Mouse (Mus musculus): ENCODE data around the gene Ubtf. TPM values are rescaled to one million over a fixed set of nuclear protein-coding genes. Genes with fewer than 3 reads are reported as not detected.
"Not testable (repeated sequence)": the region's sequence is repeated elsewhere in the genome, so short reads cannot be mapped to it uniquely, and the experiment has no call there.

The Ubtf gene
- total RNA-seq, 1 experiment from 2014 or later = 116 TPM

GRCm38 (mm10) chr11:102294416-102294815 lies 25.1 kb downstream of the Ubtf start:
- DNase-seq = no peak

- DNase-seq = no peak
Measured at GRCm38 (mm10) chr11:102293971-102294370, 25.6 kb downstream of the Ubtf start.

- no peak for DNase-seq
Measured at GRCm38 (mm10) chr11:102291051-102291535, 28.4 kb downstream of the Ubtf start.

DNA sequence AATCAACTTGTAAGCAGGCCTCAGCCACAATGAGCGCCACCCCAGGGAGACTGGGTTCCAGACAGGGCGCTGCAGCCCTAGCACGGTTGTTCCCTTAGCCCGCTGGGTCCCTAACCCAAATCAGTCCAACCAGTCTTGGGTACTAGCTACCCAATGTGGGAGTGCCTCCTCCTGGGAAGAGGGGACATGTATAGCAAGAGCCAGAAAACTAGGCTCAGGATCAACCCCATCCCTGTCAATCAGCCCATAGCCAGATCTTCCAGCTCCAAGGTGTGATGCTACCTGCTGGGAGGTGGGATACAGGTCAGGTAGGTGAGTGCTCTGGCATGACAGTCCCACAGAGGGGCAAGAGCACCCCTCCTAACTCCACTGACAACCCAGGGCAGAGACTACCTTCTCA lies 29.4 kb downstream of the Ubtf start:
- no peak for DNase-seq

DNA sequence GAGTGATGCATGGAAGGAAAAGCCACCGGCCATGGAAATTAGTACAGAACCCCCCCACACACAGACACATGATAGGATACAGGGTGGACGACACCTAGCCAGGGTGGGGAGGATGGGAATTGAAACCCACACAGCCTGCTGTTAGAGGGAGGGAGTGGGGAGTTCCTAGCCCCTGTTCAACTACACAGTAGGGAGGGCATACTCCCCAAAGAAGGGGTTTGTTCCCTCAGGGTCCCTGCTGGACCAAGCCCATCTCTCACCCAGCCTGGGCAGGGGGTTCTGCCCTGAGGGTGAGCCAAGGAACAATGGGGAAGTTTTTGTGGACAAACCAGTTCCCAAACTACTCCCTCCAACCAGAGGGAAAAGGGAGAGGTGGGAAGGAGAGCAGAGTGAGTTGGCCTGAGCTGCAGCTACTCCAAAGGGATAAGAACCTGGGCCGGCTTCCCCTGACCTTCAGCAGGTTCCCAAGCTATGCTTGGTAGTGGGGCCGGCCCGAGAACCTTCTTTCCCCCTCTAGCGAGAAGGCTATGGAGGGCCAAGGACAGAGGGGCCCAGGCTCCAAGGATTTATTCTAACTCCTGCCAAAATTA lies 29.9 kb downstream of the Ubtf start:
- DNase-seq = no peak

- DNase-seq = no peak
Measured at GRCm38 (mm10) chr11:102288913-102289312, 30.6 kb downstream of the Ubtf start.

- no peak for DNase-seq
Measured at GRCm38 (mm10) chr11:102288027-102288804, 31.3 kb downstream of the Ubtf start.

GRCm38 (mm10) chr11:102287485-102287884 lies 32.1 kb downstream of the Ubtf start:
- DNase-seq = no peak

GRCm38 (mm10) chr11:102285095-102285834 lies 34.3 kb downstream of the Ubtf start:
- peak; percentile 63 for DNase-seq

GRCm38 (mm10) chr11:102284501-102285094 lies 34.9 kb downstream of the Ubtf start, which contains the start of gene Tmub2:
Tmub2 (plus strand) TSS chr11:102284931.
- peak; percentile 91 for DNase-seq

- DNase-seq = no peak
Measured at GRCm38 (mm10) chr11:102283922-102284321, 35.6 kb downstream of the Ubtf start.

- not testable (repeated sequence) for DNase-seq
Measured at GRCm38 (mm10) chr11:102280267-102280666, 39.3 kb downstream of the Ubtf start.

DNA sequence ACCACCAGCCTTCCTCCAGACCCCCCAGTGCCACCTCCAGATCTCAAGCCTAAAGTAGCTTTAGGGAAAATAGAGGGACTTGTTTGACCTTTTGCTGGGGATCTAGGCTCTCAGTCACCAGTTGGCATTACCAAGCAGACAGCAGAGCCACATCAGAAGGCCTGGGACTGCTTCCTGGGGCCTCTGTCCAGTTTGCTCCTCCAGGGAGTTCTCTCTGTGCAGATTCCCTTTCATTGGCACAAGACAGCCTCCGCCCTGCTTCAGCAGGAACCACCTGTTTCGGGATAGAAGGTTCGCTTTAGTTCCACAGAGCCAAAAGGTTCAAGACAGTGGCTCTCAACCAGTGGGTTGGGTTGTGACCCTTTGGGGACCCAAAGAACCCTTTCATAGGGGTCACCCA lies 39.9 kb downstream of the Ubtf start:
- no peak for DNase-seq

- no peak for DNase-seq
Measured at GRCm38 (mm10) chr11:102277754-102278153, 41.8 kb downstream of the Ubtf start.

- DNase-seq = peak; percentile 51
Measured at GRCm38 (mm10) chr11:102276411-102276915, 43.1 kb downstream of the Ubtf start.

DNA sequence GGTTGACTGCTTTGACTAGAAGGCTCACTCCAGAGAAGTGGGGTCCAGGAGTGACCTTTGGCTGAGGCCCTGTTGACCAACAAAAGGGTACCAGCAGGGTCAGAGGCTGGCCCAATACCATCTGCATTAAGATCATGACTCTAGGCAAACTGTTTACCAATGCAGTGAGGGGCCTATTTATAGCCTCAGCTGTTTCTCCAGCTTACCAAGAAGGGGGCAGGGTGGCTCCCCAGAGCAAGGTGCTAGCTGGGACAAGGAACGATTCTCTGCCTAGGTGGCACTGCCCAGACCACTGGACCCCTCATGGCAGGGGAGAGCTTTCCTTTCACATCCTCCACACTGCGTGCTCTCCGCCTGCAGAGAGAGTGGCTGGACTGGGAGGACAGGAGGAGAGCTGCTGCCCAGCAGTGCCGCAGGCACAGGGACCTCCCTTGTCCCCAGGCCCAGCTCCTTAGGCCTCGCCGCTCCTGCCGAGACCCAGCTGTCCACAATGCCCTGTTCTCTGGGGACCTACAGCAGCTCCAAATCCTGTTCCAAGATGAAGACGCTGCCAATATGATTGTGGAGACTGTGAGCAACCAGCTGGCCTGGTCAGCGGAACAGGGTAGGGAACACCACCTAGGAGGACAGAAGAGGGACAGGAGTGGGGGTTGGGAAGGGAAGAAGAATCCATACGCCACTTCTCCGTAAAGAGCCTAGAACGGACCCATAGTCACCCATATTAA lies 50.9 kb downstream of the Ubtf start, which contains the start of gene Asb16:
Gene Asb16 (plus strand): TSS at position 224 of the 725 bp plus-strand sequence.
- no peak for DNase-seq

DNA sequence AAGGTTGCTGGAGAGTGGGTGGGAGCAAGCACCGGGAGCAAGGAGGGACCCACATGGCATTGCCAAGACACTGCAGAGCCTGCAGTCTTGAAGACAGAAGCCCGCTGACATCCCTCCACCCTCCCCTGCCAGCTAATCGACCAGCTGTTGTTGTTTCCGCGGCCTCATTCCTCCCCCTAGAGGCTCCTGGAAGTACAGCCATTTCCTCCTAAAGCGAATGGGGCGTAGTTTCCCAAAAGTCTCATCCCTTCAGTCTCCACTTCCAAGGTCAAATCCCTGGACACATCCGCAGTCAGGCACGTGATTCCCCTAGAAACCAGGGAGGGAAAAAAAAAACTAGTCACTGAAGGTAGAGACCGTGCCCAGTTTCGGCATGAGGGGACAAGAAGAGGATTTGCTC lies 52.1 kb downstream of the Ubtf start:
- peak; percentile 70 for DNase-seq

DNA sequence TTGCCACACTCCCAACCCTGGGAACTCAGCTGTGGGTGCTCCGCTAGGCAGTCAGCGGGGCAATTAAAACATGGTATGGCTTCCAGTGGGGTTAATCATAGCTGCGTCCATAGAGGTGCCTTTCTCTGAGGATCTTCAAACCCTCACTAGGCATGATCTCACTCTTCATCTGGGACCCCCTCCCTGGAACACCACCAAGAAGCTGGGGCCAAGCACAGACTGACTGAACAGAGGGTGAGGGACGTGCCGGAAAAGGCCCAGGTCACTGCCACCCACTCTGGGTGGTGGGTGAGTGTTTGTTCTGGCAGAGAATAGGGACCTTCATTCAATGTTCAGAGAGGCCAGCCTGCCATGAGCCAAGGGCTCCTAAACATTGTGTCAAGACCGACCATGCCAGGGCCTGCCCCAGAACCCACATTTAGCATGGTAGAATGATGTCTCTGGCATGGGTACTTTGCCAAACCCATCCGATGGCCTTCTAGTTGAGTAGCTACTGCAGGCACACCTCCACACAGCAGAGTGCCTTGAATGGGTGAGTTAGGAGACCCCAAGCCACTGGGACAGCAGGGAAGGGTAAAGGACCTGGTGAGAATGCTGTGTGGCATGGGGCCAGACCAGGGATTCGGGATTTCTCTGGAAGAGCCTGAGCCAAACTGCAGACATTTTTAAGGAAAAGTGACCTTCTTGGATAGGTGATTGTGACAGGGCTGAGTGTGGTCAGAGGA lies 52.7 kb downstream of the Ubtf start:
- no peak for DNase-seq

- DNase-seq = no peak
Measured at GRCm38 (mm10) chr11:102265816-102266215, 53.7 kb downstream of the Ubtf start.

GRCm38 (mm10) chr11:102263211-102263610 lies 56.3 kb downstream of the Ubtf start:
- no peak for DNase-seq

GRCm38 (mm10) chr11:102258521-102258920 lies 61.0 kb downstream of the Ubtf start:
- DNase-seq = no peak

Data from adrenal gland, postnatal 25 days (tissue).